Mouse (Mus musculus): ENCODE data around the gene Prmt2. TPM values are rescaled to one million over a fixed set of nuclear protein-coding genes. Genes with fewer than 3 reads are reported as not detected.

Gene Prmt2
- total and polyA plus RNA-seq, 2 experiments, result 1.1 to 1.4 TPM

DNA sequence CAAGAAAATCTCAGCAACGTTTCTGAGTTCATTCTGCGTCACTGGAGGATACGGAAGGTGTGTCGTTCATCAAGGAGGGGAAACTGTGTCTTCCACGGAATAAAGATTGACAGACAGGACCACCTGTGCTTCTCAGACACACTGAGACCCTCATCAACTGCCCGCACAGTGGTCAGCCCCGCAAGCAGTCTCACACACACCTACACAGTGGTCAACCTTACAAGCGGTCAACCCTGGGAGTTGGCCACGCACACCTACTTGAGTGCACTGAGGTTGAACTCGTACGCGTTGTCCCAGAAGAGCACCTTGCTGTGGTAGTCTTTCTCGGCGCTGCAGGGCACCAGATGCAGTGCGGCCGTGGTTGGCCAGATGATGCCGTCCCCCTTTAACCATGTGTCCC, 20.6 kb downstream of the Prmt2 start:
- Histone ChIP-seq H3K27me3 (ENCODE audit: control insufficient read depth, insufficient read depth, low read length) (no peaks in the 10 kb centered on the region), H3K9ac (ENCODE audit: low read depth, low read length) (no peak overlapping the region), H3K4me1 (ENCODE audit: control insufficient read depth, insufficient read depth, low read length) (no peaks in the 10 kb centered on the region), H3K79me2 (ENCODE audit: control insufficient read depth, insufficient read depth, low read length) (no peaks in the 10 kb centered on the region), H3K27ac (replicated peaks; ENCODE audit: insufficient read depth, low read depth, low read length) (no peak overlapping the region), H3K36me3 (ENCODE audit: control insufficient read depth, insufficient read depth, low read length) (no peaks in the 10 kb centered on the region), H3K4me3 (ENCODE audit: insufficient read depth, low read depth, low read length) (no peak overlapping the region)
- DNase-seq (ENCODE audit: extremely low read depth, low read depth, low spot score), result no peak
- TF ChIP-seq POLR2A (IDR thresholded peaks at IDR 0.05; ENCODE audit: extremely low read depth, insufficient read depth, low read length), result no peak
- TF ChIP-seq CTCF (IDR thresholded peaks at IDR 0.05; ENCODE audit: low read depth, low read length), result no peak
- WGBS, result 97% methylated on average over 17 of the region's 17 CpGs

- WGBS, result 90% methylated on average over 4 of the region's 4 CpGs
- TF ChIP-seq CTCF (IDR thresholded peaks at IDR 0.05; ENCODE audit: low read depth, low read length) (no peak), POLR2A (IDR thresholded peaks at IDR 0.05; ENCODE audit: extremely low read depth, insufficient read depth, low read length) (no peak)
- no peak for DNase-seq (ENCODE audit: extremely low read depth, low read depth, low spot score)
- Histone ChIP-seq H3K9ac (ENCODE audit: low read depth, low read length) (no peak overlapping the region), H3K27me3 (ENCODE audit: control insufficient read depth, insufficient read depth, low read length) (no peaks in the 10 kb centered on the region), H3K36me3 (ENCODE audit: control insufficient read depth, insufficient read depth, low read length) (no peaks in the 10 kb centered on the region), H3K27ac (replicated peaks; ENCODE audit: insufficient read depth, low read depth, low read length) (no peak overlapping the region), H3K4me1 (ENCODE audit: control insufficient read depth, insufficient read depth, low read length) (no peaks in the 10 kb centered on the region), H3K79me2 (ENCODE audit: control insufficient read depth, insufficient read depth, low read length) (no peaks in the 10 kb centered on the region), H3K4me3 (ENCODE audit: insufficient read depth, low read depth, low read length) (no peak overlapping the region)
Observed at GRCm38 (mm10) chr10:76214161-76214560, 23.5 kb downstream of the Prmt2 start.

- WGBS, result 93% methylated on average over 6 of the region's 6 CpGs
- H3K4me1 ChIP-seq (ENCODE audit: control insufficient read depth, insufficient read depth, low read length), result no peaks in the 10 kb centered on the region
- TF ChIP-seq POLR2A (IDR thresholded peaks at IDR 0.05; ENCODE audit: extremely low read depth, insufficient read depth, low read length) (no peak), CTCF (IDR thresholded peaks at IDR 0.05; ENCODE audit: low read depth, low read length) (no peak)
- no peaks in the 10 kb centered on the region for H3K79me2 ChIP-seq (ENCODE audit: control insufficient read depth, insufficient read depth, low read length)
- no peaks in the 10 kb centered on the region for H3K36me3 ChIP-seq (ENCODE audit: control insufficient read depth, insufficient read depth, low read length)
- DNase-seq (ENCODE audit: extremely low read depth, low read depth, low spot score), result no peak
- H3K27me3 ChIP-seq (ENCODE audit: control insufficient read depth, insufficient read depth, low read length), result no peaks in the 10 kb centered on the region
- H3K27ac ChIP-seq (replicated peaks; ENCODE audit: insufficient read depth, low read depth, low read length), result no peak overlapping the region
- no peak overlapping the region for H3K4me3 ChIP-seq (ENCODE audit: insufficient read depth, low read depth, low read length)
- no peak overlapping the region for H3K9ac ChIP-seq (ENCODE audit: low read depth, low read length)
Observed at GRCm38 (mm10) chr10:76212121-76212520, 25.5 kb downstream of the Prmt2 start.

DNA sequence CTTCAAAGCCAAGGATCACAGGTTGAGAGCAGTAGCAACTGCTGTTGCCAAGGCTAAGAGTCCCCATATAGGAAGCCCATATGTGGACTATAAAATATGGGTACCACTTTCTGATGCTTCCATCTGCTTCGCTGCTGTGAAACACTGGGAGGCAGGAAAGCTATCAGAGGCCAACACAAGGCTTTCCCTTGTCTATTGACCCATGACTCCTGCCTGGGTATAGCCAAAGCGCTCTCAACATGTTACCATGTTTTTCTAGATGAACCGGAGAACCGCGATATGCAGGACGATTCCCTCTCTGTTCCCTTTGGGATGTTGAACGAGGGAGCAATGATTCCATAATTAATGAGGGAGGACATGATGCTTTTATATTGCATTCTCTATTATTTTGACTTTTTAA, 26.9 kb downstream of the Prmt2 start:
- no peak overlapping the region for H3K9ac ChIP-seq (ENCODE audit: low read depth, low read length)
- H3K4me1 ChIP-seq (ENCODE audit: control insufficient read depth, insufficient read depth, low read length), result no peaks in the 10 kb centered on the region
- no peaks in the 10 kb centered on the region for H3K79me2 ChIP-seq (ENCODE audit: control insufficient read depth, insufficient read depth, low read length)
- 96% methylated on average over 7 of the region's 7 CpGs for WGBS
- no peaks in the 10 kb centered on the region for H3K36me3 ChIP-seq (ENCODE audit: control insufficient read depth, insufficient read depth, low read length)
- H3K27ac ChIP-seq (replicated peaks; ENCODE audit: insufficient read depth, low read depth, low read length), result no peak overlapping the region
- no peak for DNase-seq (ENCODE audit: extremely low read depth, low read depth, low spot score)
- no peaks in the 10 kb centered on the region for H3K27me3 ChIP-seq (ENCODE audit: control insufficient read depth, insufficient read depth, low read length)
- no peak overlapping the region for H3K4me3 ChIP-seq (ENCODE audit: insufficient read depth, low read depth, low read length)
- TF ChIP-seq POLR2A (IDR thresholded peaks at IDR 0.05; ENCODE audit: extremely low read depth, insufficient read depth, low read length), result no peak

- WGBS, result 89% methylated on average over 8 of the region's 8 CpGs
Observed at GRCm38 (mm10) chr10:76209241-76209640, 28.4 kb downstream of the Prmt2 start.

DNA sequence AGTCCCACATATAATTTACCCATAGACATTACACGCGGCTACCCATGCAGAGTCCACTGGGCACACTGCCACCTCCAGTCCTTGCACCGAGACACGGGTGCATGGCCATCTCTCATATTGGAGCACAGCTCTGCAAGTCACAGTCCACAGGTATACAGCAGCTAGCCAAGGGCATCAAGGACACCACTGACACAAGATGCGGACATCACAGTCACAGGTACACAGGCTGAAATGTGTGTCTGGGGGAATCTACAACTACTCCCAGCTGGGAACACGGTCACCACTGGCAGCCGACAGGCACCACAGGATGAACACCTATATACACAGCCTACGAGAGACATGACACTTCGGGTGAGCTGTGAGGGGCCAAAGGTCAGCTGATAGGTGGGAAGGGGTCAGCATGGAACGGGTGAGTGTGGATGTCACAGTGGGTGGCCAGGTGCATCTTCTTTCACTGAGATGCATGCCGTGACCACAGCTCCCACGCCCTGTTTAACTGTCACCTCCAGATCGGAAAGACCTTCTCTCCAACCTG, 30.3 kb downstream of the Prmt2 start:
- no peaks in the 10 kb centered on the region for H3K27me3 ChIP-seq (ENCODE audit: control insufficient read depth, insufficient read depth, low read length)
- TF ChIP-seq CTCF (IDR thresholded peaks at IDR 0.05; ENCODE audit: low read depth, low read length) (no peak), POLR2A (IDR thresholded peaks at IDR 0.05; ENCODE audit: extremely low read depth, insufficient read depth, low read length) (no peak)
- no peaks in the 10 kb centered on the region for H3K36me3 ChIP-seq (ENCODE audit: control insufficient read depth, insufficient read depth, low read length)
- no peaks in the 10 kb centered on the region for H3K79me2 ChIP-seq (ENCODE audit: control insufficient read depth, insufficient read depth, low read length)
- WGBS, result 86% methylated on average over 13 of the region's 13 CpGs
- H3K4me3 ChIP-seq (ENCODE audit: insufficient read depth, low read depth, low read length), result no peak overlapping the region
- H3K4me1 ChIP-seq (ENCODE audit: control insufficient read depth, insufficient read depth, low read length), result no peaks in the 10 kb centered on the region
- H3K27ac ChIP-seq (replicated peaks; ENCODE audit: insufficient read depth, low read depth, low read length), result no peak overlapping the region
- no peak for DNase-seq (ENCODE audit: extremely low read depth, low read depth, low spot score)
- no peak overlapping the region for H3K9ac ChIP-seq (ENCODE audit: low read depth, low read length)

More at GRCm38 (mm10) chr10:76209241-76209640, 28.4 kb downstream of the Prmt2 start:
- no peak overlapping the region for H3K9ac ChIP-seq (ENCODE audit: low read depth, low read length)
- no peaks in the 10 kb centered on the region for H3K4me1 ChIP-seq (ENCODE audit: control insufficient read depth, insufficient read depth, low read length)
- TF ChIP-seq CTCF (IDR thresholded peaks at IDR 0.05; ENCODE audit: low read depth, low read length) (no peak), POLR2A (IDR thresholded peaks at IDR 0.05; ENCODE audit: extremely low read depth, insufficient read depth, low read length) (no peak)
- H3K36me3 ChIP-seq (ENCODE audit: control insufficient read depth, insufficient read depth, low read length), result no peaks in the 10 kb centered on the region
- no peaks in the 10 kb centered on the region for H3K79me2 ChIP-seq (ENCODE audit: control insufficient read depth, insufficient read depth, low read length)
- no peak for DNase-seq (ENCODE audit: extremely low read depth, low read depth, low spot score)
- H3K27ac ChIP-seq (replicated peaks; ENCODE audit: insufficient read depth, low read depth, low read length), result no peak overlapping the region
- no peak overlapping the region for H3K4me3 ChIP-seq (ENCODE audit: insufficient read depth, low read depth, low read length)
- no peaks in the 10 kb centered on the region for H3K27me3 ChIP-seq (ENCODE audit: control insufficient read depth, insufficient read depth, low read length)
